Mouse (Mus musculus): Measurements from ENCODE around the gene St3gal4. TPM values are rescaled to one million over a fixed set of nuclear protein-coding genes. Genes with fewer than 3 reads are reported as not detected.
A peak's percentile ranks its signal among the peaks of the same experiment; 100 is the strongest.

The St3gal4 gene
- polyA plus RNA-seq, 1 experiment from 2014 or later: 10.7 TPM

DNA sequence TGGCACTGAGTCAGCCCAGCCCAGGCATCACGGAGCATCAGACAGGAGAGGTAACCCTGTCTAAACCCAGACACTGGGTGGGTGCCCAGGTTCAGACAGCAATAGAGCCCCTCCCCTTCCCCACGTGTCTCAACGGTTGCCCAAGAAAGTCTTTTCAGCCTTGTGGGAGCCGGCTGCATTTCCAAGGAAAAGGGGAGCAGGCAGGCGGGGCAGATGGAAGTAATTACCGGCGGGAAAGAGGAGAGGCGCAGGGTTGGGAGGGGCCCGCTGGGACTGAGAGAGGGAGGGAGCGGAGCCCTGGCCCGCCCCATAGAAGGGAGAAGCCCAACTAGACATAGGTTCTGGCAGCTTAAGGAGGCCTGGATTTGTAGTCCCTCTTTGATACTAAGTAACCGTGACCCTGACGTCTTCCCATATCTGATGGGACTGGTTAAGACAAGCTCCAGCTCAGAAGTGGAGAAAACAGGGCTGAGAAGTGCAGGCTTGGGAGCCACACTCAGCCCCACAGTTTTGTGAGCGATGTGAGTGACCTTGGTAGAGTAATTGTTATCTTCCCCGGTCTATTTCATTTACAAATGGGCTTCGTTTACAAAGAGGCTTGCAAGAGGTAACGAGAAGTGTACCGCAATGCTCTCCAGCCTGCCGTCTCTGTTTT is 7.0 kb downstream of the St3gal4 start:
- H3K27me3 ChIP-seq (ENCODE audit: control insufficient read depth, insufficient read depth, low read length): no peaks in the 10 kb centered on the region
- no peak overlapping the region for H3K4me3 ChIP-seq (ENCODE audit: low read depth, low read length)
- H3K9me3 ChIP-seq (ENCODE audit: control insufficient read depth, low read length): no peaks in the 10 kb centered on the region
- no peak overlapping the region for H3K9ac ChIP-seq (ENCODE audit: low read length)
- no peaks in the 10 kb centered on the region for H3K36me3 ChIP-seq (ENCODE audit: control insufficient read depth, insufficient read depth, low read length)
- no peak overlapping the region for H3K27ac ChIP-seq (ENCODE audit: low read depth, low read length)
- ATAC-seq (ENCODE audit: low FRiP score) (no peak), DNase-seq (ENCODE audit: low spot score, missing footprints) (peak; percentile 86)
- WGBS: 20% methylated on average over 19 of the region's 19 CpGs
- peaks cover 2% of the 10 kb centered on the region; the same call in 1 of the 2 replicates for H3K4me1 ChIP-seq (ENCODE audit: control insufficient read depth, insufficient read depth, low read length)
- H3K4me2 ChIP-seq: peak overlapping the region; percentile 12; the same call in 1 of the 2 replicates

DNA sequence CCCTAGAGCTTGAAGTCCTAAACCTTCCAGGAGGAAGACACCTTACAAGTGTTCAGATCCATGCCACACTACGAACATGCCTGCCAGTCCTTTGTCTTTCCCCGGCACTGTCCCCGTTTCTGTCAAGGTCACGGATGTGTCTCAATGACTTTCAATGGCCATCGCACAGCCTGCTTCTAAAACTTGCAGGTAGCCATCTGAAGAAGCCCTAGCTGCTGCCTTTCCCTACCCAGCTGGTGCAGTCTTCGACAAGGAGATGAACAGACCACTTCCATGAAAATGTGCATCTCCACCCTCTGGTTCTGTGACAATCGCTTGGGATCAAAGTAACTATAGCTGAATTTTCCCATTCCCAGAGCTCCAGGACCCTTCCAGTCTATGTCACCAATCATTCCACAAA is 7.6 kb downstream of the St3gal4 start:
- Histone ChIP-seq H3K9me3 (ENCODE audit: control insufficient read depth, low read length) (no peaks in the 10 kb centered on the region), H3K4me3 (ENCODE audit: low read depth, low read length) (no peak overlapping the region), H3K27me3 (ENCODE audit: control insufficient read depth, insufficient read depth, low read length) (no peaks in the 10 kb centered on the region), H3K36me3 (ENCODE audit: control insufficient read depth, insufficient read depth, low read length) (no peaks in the 10 kb centered on the region), H3K27ac (ENCODE audit: low read depth, low read length) (no peak overlapping the region), H3K4me2 (no peak overlapping the region), H3K4me1 (ENCODE audit: control insufficient read depth, insufficient read depth, low read length) (peaks cover 2% of the 10 kb centered on the region; the same call in 1 of the 2 replicates), H3K9ac (ENCODE audit: low read length) (no peak overlapping the region)
- DNase-seq (ENCODE audit: low spot score, missing footprints) (no peak), ATAC-seq (ENCODE audit: low FRiP score) (no peak)
- WGBS: 81% methylated on average over 7 of the region's 7 CpGs

DNA sequence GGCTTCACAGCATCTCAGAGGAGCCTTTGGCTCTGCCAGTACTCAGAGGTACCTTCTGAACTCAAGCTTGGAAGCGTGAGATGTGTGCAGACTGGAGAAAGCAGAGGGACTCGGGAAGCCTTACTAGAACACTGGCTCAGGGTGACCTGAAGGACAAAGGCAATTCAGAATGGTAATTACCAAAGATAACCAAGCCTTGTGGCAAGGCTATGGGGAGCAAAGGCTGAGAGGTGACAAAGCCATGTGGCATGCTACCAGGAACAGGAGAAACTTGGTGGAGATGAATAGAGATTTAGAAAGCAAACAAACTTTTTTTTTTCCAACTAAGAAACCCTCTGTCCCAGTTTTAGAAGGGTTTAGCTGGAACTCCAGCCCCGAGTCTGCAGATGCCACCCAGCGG is 8.5 kb downstream of the St3gal4 start:
- H3K4me2 ChIP-seq: no peak overlapping the region
- ATAC-seq (ENCODE audit: low FRiP score): no peak
- H3K4me3 ChIP-seq (ENCODE audit: low read depth, low read length): no peak overlapping the region
- H3K27ac ChIP-seq (ENCODE audit: low read depth, low read length): no peak overlapping the region
- no peaks in the 10 kb centered on the region for H3K9me3 ChIP-seq (ENCODE audit: control insufficient read depth, low read length)
- H3K4me1 ChIP-seq (ENCODE audit: control insufficient read depth, insufficient read depth, low read length): no peaks in the 10 kb centered on the region; the same call in 1 of the 2 replicates
- H3K9ac ChIP-seq (ENCODE audit: low read length): no peak overlapping the region
- H3K36me3 ChIP-seq (ENCODE audit: control insufficient read depth, insufficient read depth, low read length): no peaks in the 10 kb centered on the region
- DNase-seq (ENCODE audit: low spot score, missing footprints): no peak
- 85% methylated on average over 4 of the region's 4 CpGs for WGBS
- no peaks in the 10 kb centered on the region for H3K27me3 ChIP-seq (ENCODE audit: control insufficient read depth, insufficient read depth, low read length)

DNA sequence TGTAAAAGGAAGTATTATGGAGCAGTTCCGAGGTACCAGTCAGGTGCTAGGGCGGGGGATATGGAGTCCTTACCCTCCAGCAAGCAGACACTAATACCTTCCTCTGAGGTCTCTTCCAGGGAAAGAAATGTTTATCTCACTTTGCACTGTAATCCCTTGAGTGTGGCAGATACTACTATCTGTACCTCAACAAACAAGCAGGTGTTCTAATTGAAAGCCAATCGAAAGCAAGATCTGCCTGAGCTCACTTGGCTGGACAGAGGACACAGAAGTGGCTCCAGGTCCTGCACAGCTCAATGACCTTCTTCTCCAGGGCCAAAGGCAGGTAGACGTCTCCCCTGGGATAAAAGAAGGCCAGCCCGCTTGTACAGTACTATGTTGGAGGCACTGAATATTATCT is 9.0 kb downstream of the St3gal4 start:
- H3K4me2 ChIP-seq: no peak overlapping the region
- H3K36me3 ChIP-seq (ENCODE audit: control insufficient read depth, insufficient read depth, low read length): no peaks in the 10 kb centered on the region
- no peaks in the 10 kb centered on the region for H3K27me3 ChIP-seq (ENCODE audit: control insufficient read depth, insufficient read depth, low read length)
- DNase-seq (ENCODE audit: low spot score, missing footprints) (no peak), ATAC-seq (ENCODE audit: low FRiP score) (no peak)
- H3K4me1 ChIP-seq (ENCODE audit: control insufficient read depth, insufficient read depth, low read length): no peaks in the 10 kb centered on the region; the same call in 1 of the 2 replicates
- H3K9me3 ChIP-seq (ENCODE audit: control insufficient read depth, low read length): no peaks in the 10 kb centered on the region
- WGBS: 92% methylated on average over 5 of the region's 5 CpGs
- no peak overlapping the region for H3K9ac ChIP-seq (ENCODE audit: low read length)
- H3K27ac ChIP-seq (ENCODE audit: low read depth, low read length): no peak overlapping the region
- H3K4me3 ChIP-seq (ENCODE audit: low read depth, low read length): no peak overlapping the region

DNA sequence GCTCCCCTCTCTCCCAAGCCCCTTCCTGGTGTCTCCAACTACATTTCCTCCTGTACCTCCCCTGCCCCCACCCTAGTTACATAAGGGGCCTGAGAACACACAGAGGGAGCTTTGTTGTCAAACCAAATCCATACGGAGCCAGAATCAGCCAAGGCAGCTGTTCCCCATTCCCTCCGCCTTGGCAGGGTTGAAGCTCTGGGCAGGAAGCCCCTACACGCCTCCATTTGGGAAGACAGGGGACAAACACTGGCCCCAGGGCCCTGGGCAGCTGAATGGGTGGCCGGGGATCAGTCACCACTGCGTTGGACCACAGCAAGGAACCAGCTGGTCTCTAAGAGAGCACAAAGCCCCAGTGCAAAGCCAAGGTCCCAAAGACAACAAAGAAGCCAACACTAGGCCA is 10.2 kb downstream of the St3gal4 start:
- Histone ChIP-seq H3K27me3 (ENCODE audit: control insufficient read depth, insufficient read depth, low read length) (no peaks in the 10 kb centered on the region), H3K36me3 (ENCODE audit: control insufficient read depth, insufficient read depth, low read length) (no peaks in the 10 kb centered on the region), H3K4me3 (ENCODE audit: low read depth, low read length) (no peak overlapping the region), H3K9ac (ENCODE audit: low read length) (no peak overlapping the region), H3K4me1 (ENCODE audit: control insufficient read depth, insufficient read depth, low read length) (no peaks in the 10 kb centered on the region; the same call in 1 of the 2 replicates), H3K9me3 (ENCODE audit: control insufficient read depth, low read length) (no peaks in the 10 kb centered on the region), H3K27ac (ENCODE audit: low read depth, low read length) (no peak overlapping the region), H3K4me2 (no peak overlapping the region)
- ATAC-seq (ENCODE audit: low FRiP score) (no peak), DNase-seq (ENCODE audit: low spot score, missing footprints) (no peak)
- WGBS: 77% methylated on average over 5 of the region's 5 CpGs

DNA sequence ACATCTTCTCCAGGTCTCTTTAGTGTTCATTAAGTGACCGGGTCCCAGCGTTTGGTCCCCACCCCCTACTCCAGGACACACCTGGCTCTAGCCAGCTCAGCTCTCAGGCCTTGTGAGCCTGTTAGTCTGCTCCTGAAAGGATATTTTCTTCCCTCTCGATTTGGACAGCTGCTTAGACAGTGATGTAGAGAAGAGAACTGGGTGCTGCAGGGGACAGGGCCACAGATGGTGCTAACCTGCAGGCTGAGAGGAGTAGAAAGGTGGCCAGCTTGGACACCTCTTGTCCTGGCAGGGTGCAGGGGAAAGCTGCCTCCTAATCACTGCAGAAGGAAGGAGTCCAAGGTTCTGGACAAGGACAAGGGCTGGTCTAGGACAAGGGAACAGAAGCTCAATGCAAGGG is 11.0 kb downstream of the St3gal4 start:
- H3K27ac ChIP-seq (ENCODE audit: low read depth, low read length): no peak overlapping the region
- H3K9ac ChIP-seq (ENCODE audit: low read length): no peak overlapping the region
- 80% methylated on average over 3 of the region's 3 CpGs for WGBS
- DNase-seq (ENCODE audit: low spot score, missing footprints) (no peak), ATAC-seq (ENCODE audit: low FRiP score) (no peak)
- no peaks in the 10 kb centered on the region for H3K27me3 ChIP-seq (ENCODE audit: control insufficient read depth, insufficient read depth, low read length)
- no peaks in the 10 kb centered on the region; the same call in 1 of the 2 replicates for H3K4me1 ChIP-seq (ENCODE audit: control insufficient read depth, insufficient read depth, low read length)
- no peak overlapping the region for H3K4me3 ChIP-seq (ENCODE audit: low read depth, low read length)
- H3K9me3 ChIP-seq (ENCODE audit: control insufficient read depth, low read length): no peaks in the 10 kb centered on the region
- no peak overlapping the region for H3K4me2 ChIP-seq
- H3K36me3 ChIP-seq (ENCODE audit: control insufficient read depth, insufficient read depth, low read length): no peaks in the 10 kb centered on the region

DNA sequence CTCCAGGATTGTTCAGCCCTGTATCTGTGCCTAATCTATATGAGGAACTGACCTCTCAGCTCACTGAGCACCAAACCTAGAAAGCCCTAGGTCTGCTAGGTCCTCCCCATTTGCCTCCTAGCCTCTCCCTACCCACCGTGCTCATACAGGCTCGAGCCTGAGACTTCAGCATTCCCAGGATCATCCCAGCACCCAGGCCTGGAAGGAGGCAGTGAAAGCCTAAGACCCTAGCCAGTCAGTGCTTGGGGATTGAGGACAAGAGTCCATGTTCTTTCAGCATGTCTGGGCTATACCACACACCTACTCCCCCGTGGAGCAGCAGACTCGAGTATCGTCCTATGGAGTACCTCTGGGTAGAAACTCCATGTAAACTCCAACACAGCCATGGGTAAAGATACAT is 11.7 kb downstream of the St3gal4 start:
- DNase-seq (ENCODE audit: low spot score, missing footprints) (no peak), ATAC-seq (ENCODE audit: low FRiP score) (no peak)
- WGBS: 94% methylated on average over 5 of the region's 5 CpGs
- Histone ChIP-seq H3K4me3 (ENCODE audit: low read depth, low read length) (no peak overlapping the region), H3K4me1 (ENCODE audit: control insufficient read depth, insufficient read depth, low read length) (no peaks in the 10 kb centered on the region; the same call in 1 of the 2 replicates), H3K27ac (ENCODE audit: low read depth, low read length) (no peak overlapping the region), H3K36me3 (ENCODE audit: control insufficient read depth, insufficient read depth, low read length) (no peaks in the 10 kb centered on the region), H3K4me2 (no peak overlapping the region), H3K27me3 (ENCODE audit: control insufficient read depth, insufficient read depth, low read length) (no peaks in the 10 kb centered on the region), H3K9me3 (ENCODE audit: control insufficient read depth, low read length) (no peaks in the 10 kb centered on the region), H3K9ac (ENCODE audit: low read length) (no peak overlapping the region)

- 67% methylated on average over 15 of the region's 15 CpGs for WGBS
- H3K4me3 ChIP-seq (ENCODE audit: low read depth, low read length): no peak overlapping the region
- no peak for ATAC-seq (ENCODE audit: low FRiP score)
- H3K36me3 ChIP-seq (ENCODE audit: control insufficient read depth, insufficient read depth, low read length): no peaks in the 10 kb centered on the region
- H3K4me2 ChIP-seq: no peak overlapping the region
- DNase-seq (ENCODE audit: low spot score, missing footprints): no peak
- H3K27me3 ChIP-seq (ENCODE audit: control insufficient read depth, insufficient read depth, low read length): no peaks in the 10 kb centered on the region
- no peaks in the 10 kb centered on the region for H3K9me3 ChIP-seq (ENCODE audit: control insufficient read depth, low read length)
- no peak overlapping the region for H3K9ac ChIP-seq (ENCODE audit: low read length)
- no peaks in the 10 kb centered on the region for H3K4me1 ChIP-seq (ENCODE audit: control insufficient read depth, insufficient read depth, low read length)
- H3K27ac ChIP-seq (ENCODE audit: low read depth, low read length): no peak overlapping the region
These were observed 12.9 kb downstream of the St3gal4 start for GRCm38 (mm10) chr9:35105884-35106880.

- no peak overlapping the region for H3K4me2 ChIP-seq
- H3K9ac ChIP-seq (ENCODE audit: low read length): no peak overlapping the region
- ATAC-seq (ENCODE audit: low FRiP score): no peak
- 72% methylated on average over 2 of the region's 2 CpGs for WGBS
- H3K27ac ChIP-seq (ENCODE audit: low read depth, low read length): no peak overlapping the region
- no peaks in the 10 kb centered on the region for H3K9me3 ChIP-seq (ENCODE audit: control insufficient read depth, low read length)
- H3K4me3 ChIP-seq (ENCODE audit: low read depth, low read length): no peak overlapping the region
- DNase-seq (ENCODE audit: low spot score, missing footprints): no peak
- H3K27me3 ChIP-seq (ENCODE audit: control insufficient read depth, insufficient read depth, low read length): no peaks in the 10 kb centered on the region
- no peaks in the 10 kb centered on the region for H3K36me3 ChIP-seq (ENCODE audit: control insufficient read depth, insufficient read depth, low read length)
- no peaks in the 10 kb centered on the region for H3K4me1 ChIP-seq (ENCODE audit: control insufficient read depth, insufficient read depth, low read length)
These were observed 13.6 kb downstream of the St3gal4 start for GRCm38 (mm10) chr9:35105438-35105837.
